8 mouse cellular contexts compared by ENCODE assay signal in genomic region chr15:98868346-98869063, GRCm38 (mm10). TPM values are rescaled to one million over a fixed set of nuclear protein-coding genes. Genes with fewer than 3 reads are reported as not detected.
A peak's percentile ranks its signal among the peaks of the same experiment; 100 is the strongest.
DNase-seq lines count a peak whose midpoint lies in the region; ATAC-seq and TF ChIP-seq lines count a peak whose summit lies in the region.

No protein-coding gene starts in this region.

- TF ChIP-seq POLR2A in MEL (IDR thresholded peaks at IDR 0.05; ENCODE audit: control insufficient read depth in 1 of 2, insufficient read depth in 1 of 2, low read depth in 1 of 2, low read length in 2 of 2, poor library complexity in 1 of 2): no peak

- no peak for TF ChIP-seq CTCF in MEL (IDR thresholded peaks at IDR 0.05 in 2 of 3, conservative IDR thresholded peaks at IDR 0.05 in 1 of 3; ENCODE audit: control insufficient read depth in 1 of 3, insufficient read depth in 1 of 3, low read depth in 2 of 3, low read length in 3 of 3, poor library complexity in 1 of 3, severe bottlenecking in 1 of 3)

- H3K79me2 ChIP-seq in MEL (ENCODE audit: control insufficient read depth, insufficient read depth, low read length, poor library complexity): peaks cover 66% of the 10 kb centered on the region

- peak overlapping the region; percentile 70 for H3K27ac ChIP-seq in heart, embryonic 11.5 days (ENCODE audit: low read depth, low read length)
- 0 out of 2 replicates have a peak overlapping the region, but pooled peaks have one; percentile 0 for H3K27ac ChIP-seq in MEL (ENCODE audit: control insufficient read depth, low read depth, low read length)
- peak overlapping the region; percentile 35; the same call in 1 of the 2 replicates for H3K27ac ChIP-seq in hindbrain, embryonic 10.5 days
- H3K27ac ChIP-seq in midbrain, embryonic 11.5 days (ENCODE audit: low read depth, low read length): no peak overlapping the region

- no peak for TF ChIP-seq RAD21 in MEL (IDR thresholded peaks at IDR 0.05; ENCODE audit: low read depth, low read length)

- H3K4me1 ChIP-seq in heart, embryonic 11.5 days (ENCODE audit: control insufficient read depth, insufficient read depth, low read length): peaks cover 35% of the 10 kb centered on the region
- H3K4me1 ChIP-seq in MEL (ENCODE audit: control insufficient read depth in 1 of 2, insufficient read depth in 2 of 2, low read length in 2 of 2): peaks cover 14 to 21% of the 10 kb centered on the region in 2 experiments
- peaks cover 48% of the 10 kb centered on the region for H3K4me1 ChIP-seq in hindbrain, embryonic 10.5 days (replicated peaks)
- H3K4me1 ChIP-seq in midbrain, embryonic 11.5 days (ENCODE audit: control insufficient read depth, insufficient read depth, low read length): peaks cover 32% of the 10 kb centered on the region

- TF ChIP-seq EP300 in MEL (IDR thresholded peaks at IDR 0.05; ENCODE audit: low read depth in 1 of 2, low read length in 2 of 2): no peak

- DNase-seq in heart, adult 8-10 months (ENCODE audit: low spot score): no peak
- peak; percentile 59 for DNase-seq in MEL (ENCODE audit: low read depth, low spot score)
- no peak for DNase-seq in hindbrain, embryonic 10.5 days (ENCODE audit: low spot score)
- DNase-seq in midbrain, embryonic 11.5 days (ENCODE audit: low spot score, missing footprints): no peak
- no peak for DNase-seq in ovary, postnatal 10 days (ENCODE audit: low spot score)
- no peak for DNase-seq in urinary bladder, postnatal 10 days (ENCODE audit: low spot score)
- DNase-seq in layer of hippocampus, adult 11-12 months (ENCODE audit: low spot score): no peak

- peak overlapping the region; percentile 100 for H3K9ac ChIP-seq in heart, embryonic 11.5 days (ENCODE audit: low read depth, low read length)
- H3K9ac ChIP-seq in MEL (ENCODE audit: control insufficient read depth, low read depth, low read length, poor library complexity, severe bottlenecking): peak overlapping the region; percentile 96
- H3K9ac ChIP-seq in midbrain, embryonic 11.5 days (ENCODE audit: low read length): peak overlapping the region; percentile 95

- no peaks in the 10 kb centered on the region for H3K27me3 ChIP-seq in heart, embryonic 11.5 days (ENCODE audit: control insufficient read depth, insufficient read depth, low read length)
- H3K27me3 ChIP-seq in MEL (ENCODE audit: control insufficient read depth in 1 of 2, insufficient read depth in 2 of 2, low read length in 2 of 2): no peaks in the 10 kb centered on the region
- no peaks in the 10 kb centered on the region for H3K27me3 ChIP-seq in hindbrain, embryonic 10.5 days (ENCODE audit: insufficient read depth, poor library complexity, severe bottlenecking)
- H3K27me3 ChIP-seq in midbrain, embryonic 11.5 days (ENCODE audit: control insufficient read depth, insufficient read depth, low read length): no peaks in the 10 kb centered on the region

- ATAC-seq in heart, embryonic 11.5 days (replicated peaks; ENCODE audit: insufficient number of reproducible peaks, low FRiP score, low TSS enrichment): no peak
- ATAC-seq in midbrain, embryonic 11.5 days (ENCODE audit: low FRiP score): no peak

- 27% methylated on average over 11 of the region's 11 CpGs for WGBS in heart, embryonic 11.5 days (ENCODE audit: insufficient replicate concordance)
- 46% methylated on average over 11 of the region's 11 CpGs for WGBS in hindbrain, embryonic 10.5 days
- 40% methylated on average over 11 of the region's 11 CpGs for WGBS in midbrain, embryonic 11.5 days

- no peaks in the 10 kb centered on the region for H3K9me3 ChIP-seq in heart, embryonic 11.5 days (replicated peaks; ENCODE audit: control insufficient read depth, low read length)
- no peaks in the 10 kb centered on the region for H3K9me3 ChIP-seq in MEL (replicated peaks; ENCODE audit: insufficient read depth, low read length)
- H3K9me3 ChIP-seq in hindbrain, embryonic 10.5 days: no peaks in the 10 kb centered on the region
- no peaks in the 10 kb centered on the region for H3K9me3 ChIP-seq in midbrain, embryonic 11.5 days (ENCODE audit: control insufficient read depth, low read length)

- H3K4me2 ChIP-seq in heart, embryonic 11.5 days: peak overlapping the region; percentile 99
- peak overlapping the region; percentile 100 for H3K4me2 ChIP-seq in midbrain, embryonic 11.5 days

- peaks cover 30% of the 10 kb centered on the region for H3K36me3 ChIP-seq in heart, embryonic 11.5 days (ENCODE audit: control insufficient read depth, insufficient read depth, low read length)
- H3K36me3 ChIP-seq in MEL (ENCODE audit: control insufficient read depth in 1 of 2, insufficient read depth in 2 of 2, low read length in 2 of 2): peaks cover 15 to 23% of the 10 kb centered on the region in 2 experiments
- peaks cover 50% of the 10 kb centered on the region for H3K36me3 ChIP-seq in hindbrain, embryonic 10.5 days
- H3K36me3 ChIP-seq in midbrain, embryonic 11.5 days (ENCODE audit: control insufficient read depth, insufficient read depth, low read length): peaks cover 21% of the 10 kb centered on the region

- peak overlapping the region; percentile 99 for H3K4me3 ChIP-seq in heart, embryonic 11.5 days (ENCODE audit: low read depth, low read length)
- H3K4me3 ChIP-seq in MEL (ENCODE audit: control insufficient read depth in 1 of 2, insufficient read depth in 1 of 2, low read depth in 2 of 2, low read length in 2 of 2): peak overlapping the region; percentile 78 to 92
- H3K4me3 ChIP-seq in hindbrain, embryonic 10.5 days: peak overlapping the region; percentile 99
- peak overlapping the region; percentile 99 for H3K4me3 ChIP-seq in midbrain, embryonic 11.5 days (ENCODE audit: low read depth, low read length)

TF ChIP-seq in MEL, 35 proteins besides CTCF, POLR2A, EP300 and RAD21 (continues in another document):
- no peak for TF ChIP-seq POLR2AphosphoS5 (IDR thresholded peaks at IDR 0.05; ENCODE audit: borderline replicate concordance, low read depth, low read length)
- TF ChIP-seq E2F4 (IDR thresholded peaks at IDR 0.05; ENCODE audit: borderline replicate concordance, low read depth, low read length): no peak
- TF ChIP-seq NRF1 (IDR thresholded peaks at IDR 0.05; ENCODE audit: insufficient read depth, low read depth, low read length, poor library complexity, severe bottlenecking): peak; percentile 50; the same call in 1 of the 2 replicates
- 0 out of 2 replicates have a peak, but pooled peaks have one; percentile 16 for TF ChIP-seq USF1 (IDR thresholded peaks at IDR 0.05; ENCODE audit: low read depth, low read length)
- TF ChIP-seq SIN3A (IDR thresholded peaks at IDR 0.05; ENCODE audit: low read length): peak; percentile 35; the same call in 1 of the 2 replicates
- TF ChIP-seq JUND (IDR thresholded peaks at IDR 0.05; ENCODE audit: low read depth, low read length): peak; percentile 58; the same call in 1 of the 2 replicates
- 0 out of 2 replicates have a peak, but pooled peaks have one; percentile 23 for TF ChIP-seq ETS1 (IDR thresholded peaks at IDR 0.05; ENCODE audit: low read depth, low read length)

RNA-seq across cellular contexts. Expression of gene Kmt2d, which starts 2.5 kb away (rescaled TPM):
- polyA plus RNA-seq in heart, embryonic 11.5 days (2014; fragmentation: Nextera tagmentation; extraction: Ambion mirVana): 12.7 and 16.1 TPM in 2 replicates
- total RNA-seq in heart, adult 8-10 months (2022): 10 to 100 TPM; 54.7 to 66.1 (median 59.8) TPM
- 12.5 and 15.4 TPM in 2 replicates for total RNA-seq in MEL (2012; rRNA removed)
- 10 to 100 TPM; 42.0 to 47.7 TPM for polyA plus RNA-seq in MEL (2012; ENCODE audit: insufficient read depth in 1 of 2, insufficient read length in 2 of 2, low read depth in 1 of 2, low replicate concordance in 2 of 2, missing spikeins in 1 of 2)
- polyA plus RNA-seq in hindbrain, embryonic 10.5 days (2016; fragmentation: Nextera tagmentation; extraction: Ambion mirVana): 10.2 and 11.2 TPM in 2 replicates
- 13.2 and 13.3 TPM in 2 replicates for polyA plus RNA-seq in midbrain, embryonic 11.5 days (2014; fragmentation: Nextera tagmentation; extraction: Ambion mirVana)

RNA-seq across cellular contexts. Expression of gene Rhebl1, which starts 25.8 kb away (rescaled TPM):
- polyA plus RNA-seq in heart, embryonic 11.5 days (2014; fragmentation: Nextera tagmentation; extraction: Ambion mirVana): 6.5 and 8.8 TPM in 2 replicates
- 1 to 10 TPM; 1.2 to 2.8 (median 1.9) TPM for total RNA-seq in heart, adult 8-10 months (2022)
- 9.4 and 10.1 TPM in 2 replicates for total RNA-seq in MEL (2012; rRNA removed)
- 10 to 100 TPM in 1 of 2 experiments, not detected in 1; 16.6 TPM for polyA plus RNA-seq in MEL (2012; ENCODE audit: insufficient read depth in 1 of 2, insufficient read length in 2 of 2, low read depth in 1 of 2, low replicate concordance in 2 of 2, missing spikeins in 1 of 2)
- 21.0 and 25.7 TPM in 2 replicates for polyA plus RNA-seq in hindbrain, embryonic 10.5 days (2016; fragmentation: Nextera tagmentation; extraction: Ambion mirVana)
- polyA plus RNA-seq in midbrain, embryonic 11.5 days (2014; fragmentation: Nextera tagmentation; extraction: Ambion mirVana): 14.2 and 16.7 TPM in 2 replicates

RNA-seq across cellular contexts. Expression of gene Dhh, which starts 29.8 kb away (rescaled TPM):
- polyA plus RNA-seq in heart, embryonic 11.5 days (2014; fragmentation: Nextera tagmentation; extraction: Ambion mirVana): 2.5 and 5.0 TPM in 2 replicates
- 1 to 10 TPM in 2 of 4 experiments, under 1 TPM in 2; 0.72 to 1.6 (median 1.0) TPM for total RNA-seq in heart, adult 8-10 months (2022)
- total RNA-seq in MEL (2012; rRNA removed): 0.12 TPM in 1 of 2 replicates, not detected in the other
- not detected for polyA plus RNA-seq in MEL (2012; ENCODE audit: insufficient read depth in 1 of 2, insufficient read length in 2 of 2, low read depth in 1 of 2, low replicate concordance in 2 of 2, missing spikeins in 1 of 2)
- polyA plus RNA-seq in hindbrain, embryonic 10.5 days (2016; fragmentation: Nextera tagmentation; extraction: Ambion mirVana): 0.42 and 0.46 TPM in 2 replicates
- 0.27 and 0.40 TPM in 2 replicates for polyA plus RNA-seq in midbrain, embryonic 11.5 days (2014; fragmentation: Nextera tagmentation; extraction: Ambion mirVana)

RNA-seq across cellular contexts. Expression of gene Prkag1, which starts 37.2 kb away (rescaled TPM):
- polyA plus RNA-seq in heart, embryonic 11.5 days (2014; fragmentation: Nextera tagmentation; extraction: Ambion mirVana): 72.1 and 74.7 TPM in 2 replicates
- total RNA-seq in heart, adult 8-10 months (2022): 100 to 1,000 TPM in 2 of 4 experiments, 10 to 100 TPM in 2; 96.7 to 129 (median 109) TPM
- 122 and 126 TPM in 2 replicates for total RNA-seq in MEL (2012; rRNA removed)
- polyA plus RNA-seq in MEL (2012; ENCODE audit: insufficient read depth in 1 of 2, insufficient read length in 2 of 2, low read depth in 1 of 2, low replicate concordance in 2 of 2, missing spikeins in 1 of 2): 100 to 1,000 TPM; 141 to 348 TPM
- polyA plus RNA-seq in hindbrain, embryonic 10.5 days (2016; fragmentation: Nextera tagmentation; extraction: Ambion mirVana): 88.7 and 89.0 TPM in 2 replicates
- polyA plus RNA-seq in midbrain, embryonic 11.5 days (2014; fragmentation: Nextera tagmentation; extraction: Ambion mirVana): 69.7 and 81.4 TPM in 2 replicates

RNA-seq across cellular contexts. Expression of gene Lmbr1l, which starts 49.5 kb away (rescaled TPM):
- 4.0 and 5.7 TPM in 2 replicates for polyA plus RNA-seq in heart, embryonic 11.5 days (2014; fragmentation: Nextera tagmentation; extraction: Ambion mirVana)
- total RNA-seq in heart, adult 8-10 months (2022): 10 to 100 TPM in 2 of 4 experiments, 1 to 10 TPM in 2; 7.3 to 12.2 (median 10.0) TPM
- 7.0 and 13.5 TPM in 2 replicates for total RNA-seq in MEL (2012; rRNA removed)
- polyA plus RNA-seq in MEL (2012; ENCODE audit: insufficient read depth in 1 of 2, insufficient read length in 2 of 2, low read depth in 1 of 2, low replicate concordance in 2 of 2, missing spikeins in 1 of 2): 10 to 100 TPM in 1 of 2 experiments, not detected in 1; 17.3 TPM
- 22.3 and 25.5 TPM in 2 replicates for polyA plus RNA-seq in hindbrain, embryonic 10.5 days (2016; fragmentation: Nextera tagmentation; extraction: Ambion mirVana)
- 7.5 and 9.8 TPM in 2 replicates for polyA plus RNA-seq in midbrain, embryonic 11.5 days (2014; fragmentation: Nextera tagmentation; extraction: Ambion mirVana)
